Mouse (Mus musculus) bone marrow, adult 2 months (tissue): ENCODE results near the gene Sox4. TPM values are rescaled to one million over a fixed set of nuclear protein-coding genes. Genes with fewer than 3 reads are reported as not detected.

Experiments used
- H3K27ac ChIP-seq: fragments of 200-500 bp; 2 replicates; pipeline ENCODE4 v1.5.1; 2012; ENCODE audit warnings: low read depth, mild to moderate bottlenecking, control low read depth, inconsistent platforms, low read length; ENCODE audit not compliant: control insufficient read depth, poor library complexity, insufficient read depth
- H3K4me1 ChIP-seq: fragments of 200-500 bp; 2 replicates; pipeline ENCODE4 v1.6.1; 2011; ENCODE audit warnings: low read length; ENCODE audit not compliant: control insufficient read depth, insufficient read depth
- H3K4me3 ChIP-seq: fragments of 200-500 bp; replicated peaks from 2 replicates; pipeline ENCODE3; 2011; ENCODE audit warnings: mild to moderate bottlenecking, low read depth, low read length, control low read depth; ENCODE audit not compliant: control insufficient read depth
- CTCF ChIP-seq: fragments of 200-500 bp; IDR thresholded peaks from 2 replicates; pipeline ENCODE4 v1.5.1; 2011; ENCODE audit warnings: low read length, control low read depth; ENCODE audit not compliant: control insufficient read depth, insufficient read depth
- POLR2A ChIP-seq: fragments of 200-500 bp; IDR thresholded peaks from 2 replicates; pipeline ENCODE4 v1.6.1; 2011; ENCODE audit warnings: low read depth, mild to moderate bottlenecking, control low read depth, low read length, borderline replicate concordance; ENCODE audit not compliant: control insufficient read depth
- WGBS: fragments of 180-500 bp; shearing (Covaris S2); methylation state at CpG from one replicate; pipeline ENCODE4 v1.1.7; 2018; 5-methylcytosine and 5-hydroxymethylcytosine counted together
- polyA plus RNA-seq: library from polyadenylated mRNA; stranded (reverse); fragments of >200 nt; gene quantifications from 2 replicates; pipeline ENCODE4 v1.2.4, GENCODE M21; 2011; ENCODE audit warnings: low replicate concordance; ENCODE audit not compliant: missing spikeins, insufficient read depth, insufficient read length

Gene Sox4
- polyA plus RNA-seq, 1 experiment: 13.8 TPM

DNA sequence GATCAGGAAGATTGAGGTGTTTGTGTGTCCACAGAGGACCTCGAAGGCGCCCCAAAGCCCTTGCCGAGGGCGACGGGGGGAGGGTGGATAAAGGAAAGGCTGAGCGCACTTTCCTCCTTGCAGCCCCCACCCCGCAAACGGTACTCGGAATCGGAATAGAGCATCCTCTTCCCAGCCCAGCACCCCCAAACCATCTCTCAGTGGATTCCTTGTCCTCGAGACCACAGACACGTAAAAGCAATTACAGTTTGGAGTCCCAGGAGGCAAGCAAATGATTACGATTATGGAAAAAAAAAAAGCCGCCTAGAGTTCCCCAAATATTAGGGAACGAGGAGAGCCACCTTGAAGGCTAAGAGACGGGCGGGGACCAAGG lies 5.5 kb upstream of the Sox4 start:
- WGBS: under 1% methylated on average over 17 of the region's 17 CpGs
- no peak for TF ChIP-seq POLR2A
- TF ChIP-seq CTCF: no peak

GRCm38 (mm10) chr13:28958211-28959067 lies 4.9 kb upstream of the Sox4 start:
- TF ChIP-seq POLR2A (peak; percentile 11; the same call in 1 of the 2 replicates), CTCF (no peak)
- H3K4me1 ChIP-seq: peaks cover 1% of the 10 kb centered on the region; the same call in 1 of the 2 replicates
- peak overlapping the region; percentile 65 for H3K27ac ChIP-seq
- WGBS: 1% methylated on average over 54 of the region's 54 CpGs
- H3K4me3 ChIP-seq: peak overlapping the region; percentile 58

More for the DNA sequence above, 5.5 kb upstream of the Sox4 start:
- H3K4me3 ChIP-seq: peak overlapping the region; percentile 52
- peak overlapping the region; percentile 65 for H3K27ac ChIP-seq
- H3K4me1 ChIP-seq: peaks cover 1% of the 10 kb centered on the region; the same call in 1 of the 2 replicates

GRCm38 (mm10) chr13:28957765-28958164 lies 4.3 kb upstream of the Sox4 start:
- peak; percentile 94 for TF ChIP-seq CTCF
- no peak for TF ChIP-seq POLR2A
- 3% methylated on average over 16 of the region's 16 CpGs for WGBS
- peaks cover 1% of the 10 kb centered on the region; the same call in 1 of the 2 replicates for H3K4me1 ChIP-seq
- H3K27ac ChIP-seq: no peak overlapping the region; the same call in 1 of the 2 replicates
- peak overlapping the region; percentile 58 for H3K4me3 ChIP-seq

GRCm38 (mm10) chr13:28952576-28953571 lies 639 bp downstream of the Sox4 start:
- WGBS: under 1% methylated on average over 98 of the region's 98 CpGs
- TF ChIP-seq POLR2A (peak; percentile 37; the same call in 1 of the 2 replicates), CTCF (no peak)
- peak overlapping the region; percentile 65 for H3K4me3 ChIP-seq
- peaks cover 1% of the 10 kb centered on the region; the same call in 1 of the 2 replicates for H3K4me1 ChIP-seq
- peak overlapping the region; percentile 84 for H3K27ac ChIP-seq

GRCm38 (mm10) chr13:28951691-28952575 lies 1.6 kb downstream of the Sox4 start:
- no peak for TF ChIP-seq CTCF
- no peak for TF ChIP-seq POLR2A
- Histone ChIP-seq H3K4me3 (peak overlapping the region; percentile 65), H3K27ac (peak overlapping the region; percentile 84), H3K4me1 (peaks cover 1% of the 10 kb centered on the region; the same call in 1 of the 2 replicates)
- under 1% methylated on average over 92 of the region's 92 CpGs for WGBS

DNA sequence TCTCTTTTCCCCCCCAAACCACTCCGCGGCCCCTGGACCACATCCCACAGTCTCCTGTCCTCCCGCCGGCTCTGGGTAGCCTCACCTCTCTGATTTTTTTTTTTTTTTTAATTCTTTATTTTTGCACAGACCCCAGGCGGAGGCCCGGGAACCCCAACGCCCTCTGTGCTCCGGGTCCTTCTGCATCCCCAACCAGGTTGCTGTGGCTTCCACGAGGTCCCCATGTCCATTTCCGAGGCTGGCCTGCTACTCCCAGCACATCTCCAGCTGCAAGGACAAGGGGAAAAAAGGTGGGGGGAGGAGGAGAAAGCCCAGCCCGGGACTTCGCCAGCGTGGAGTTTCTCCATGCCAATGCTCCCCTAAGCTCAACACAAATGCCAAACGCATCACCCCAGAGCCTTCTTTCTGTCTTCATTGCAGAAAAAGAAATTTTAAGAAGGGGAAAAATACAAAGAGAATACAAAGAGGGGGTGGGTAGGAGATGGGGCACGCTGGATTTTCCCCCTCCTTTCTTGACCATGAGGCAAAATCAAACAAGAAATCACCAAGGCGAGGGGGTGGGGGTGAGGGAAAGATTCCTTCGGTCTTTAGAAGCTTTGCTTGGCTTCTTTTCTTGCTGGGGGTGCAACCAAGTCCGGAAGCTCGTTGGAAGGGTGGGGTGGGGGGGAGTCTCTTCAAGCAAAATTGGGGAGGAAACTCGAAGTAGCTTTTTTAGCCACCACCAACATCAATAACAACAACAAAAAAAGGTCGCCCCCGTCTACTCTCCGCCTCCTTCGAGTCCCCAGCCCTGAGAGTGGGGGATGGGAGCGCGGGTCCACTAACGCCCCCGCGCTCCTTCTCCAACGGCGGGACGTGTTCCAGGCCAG lies 2.7 kb downstream of the Sox4 start:
- WGBS: under 1% methylated on average over 32 of the region's 32 CpGs
- H3K4me1 ChIP-seq: no peaks in the 10 kb centered on the region; the same call in 1 of the 2 replicates
- peak overlapping the region; percentile 65 for H3K4me3 ChIP-seq
- TF ChIP-seq CTCF: no peak
- no peak for TF ChIP-seq POLR2A
- no peak overlapping the region; the same call in 1 of the 2 replicates for H3K27ac ChIP-seq
